Comparison of ENCODE assay signal across 8 mouse cellular contexts in genomic region chr7:82336132-82336531, GRCm38 (mm10). TPM values are rescaled to one million over a fixed set of nuclear protein-coding genes. Genes with fewer than 3 reads are reported as not detected.
DNase-seq lines count a peak whose midpoint lies in the region; ATAC-seq and TF ChIP-seq lines count a peak whose summit lies in the region.

No protein-coding gene starts in this region.

- TF ChIP-seq CTCF in lung, postnatal 0 days (IDR thresholded peaks at IDR 0.05), result no peak

- H3K9me3 ChIP-seq in lung, postnatal 0 days (ENCODE audit: low read length), result no peaks in the 10 kb centered on the region
- no peaks in the 10 kb centered on the region for H3K9me3 ChIP-seq in stomach, embryonic 14.5 days (ENCODE audit: control insufficient read depth, low read depth, low read length)

- peak overlapping the region; percentile 73 for H3K4me2 ChIP-seq in lung, postnatal 0 days (replicated peaks; ENCODE audit: low read depth, low read length)
- H3K4me2 ChIP-seq in stomach, embryonic 14.5 days (replicated peaks; ENCODE audit: low read depth, low read length), result peak overlapping the region; percentile 84

- H3K27ac ChIP-seq in lung, postnatal 0 days (ENCODE audit: low read length), result no peak overlapping the region
- H3K27ac ChIP-seq in stomach, embryonic 14.5 days (ENCODE audit: low read length), result no peak overlapping the region

- no peak for TF ChIP-seq EP300 in lung, postnatal 0 days (IDR thresholded peaks at IDR 0.05)

- intact Hi-C loops in heart, postnatal 14 days (cut with DNase I), result loop anchor here (5.0 kb wide), 2 partner anchors 41 to 166 kb away; no protein-coding TSS in a partner anchor

- peaks cover 33% of the 10 kb centered on the region for H3K27me3 ChIP-seq in lung, postnatal 0 days (replicated peaks; ENCODE audit: insufficient read depth, low read length)
- H3K27me3 ChIP-seq in stomach, embryonic 14.5 days (ENCODE audit: control insufficient read depth, insufficient read depth, low read length), result peaks cover 20% of the 10 kb centered on the region

- H3K4me3 ChIP-seq in lung, postnatal 0 days (ENCODE audit: low read depth, low read length), result peak overlapping the region; percentile 46
- H3K4me3 ChIP-seq in stomach, embryonic 14.5 days (ENCODE audit: low read depth, low read length), result peak overlapping the region; percentile 44

- 1% methylated on average over 33 of the region's 34 CpGs for WGBS in lung, postnatal 0 days
- WGBS in stomach, embryonic 14.5 days, result under 1% methylated on average over 34 of the region's 34 CpGs

- H3K4me1 ChIP-seq in lung, postnatal 0 days (ENCODE audit: insufficient read depth, low read depth, low read length), result peaks cover 6% of the 10 kb centered on the region; the same call in 1 of the 2 replicates
- 0 out of 2 replicates have a peak, but pooled peaks cover 4% of the 10 kb centered on the region for H3K4me1 ChIP-seq in stomach, embryonic 14.5 days (ENCODE audit: control insufficient read depth, insufficient read depth, low read length)

- no peak overlapping the region for H3K9ac ChIP-seq in lung, postnatal 0 days (replicated peaks; ENCODE audit: low read depth)
- no peak overlapping the region; the same call in 1 of the 2 replicates for H3K9ac ChIP-seq in stomach, embryonic 14.5 days (replicated peaks; ENCODE audit: low read depth, low read length)

- no peaks in the 10 kb centered on the region for H3K36me3 ChIP-seq in lung, postnatal 0 days (ENCODE audit: insufficient read depth, low read length)
- no peaks in the 10 kb centered on the region for H3K36me3 ChIP-seq in stomach, embryonic 14.5 days (ENCODE audit: control insufficient read depth, insufficient read depth, low read length)

- peak; percentile 48 for DNase-seq in adrenal gland, postnatal 10 days
- DNase-seq in adrenal gland, adult 8-10 months, result no peak
- peak; percentile 54 for DNase-seq in urinary bladder, postnatal 14 days (ENCODE audit: low spot score)
- DNase-seq in urinary bladder, postnatal 10 days (ENCODE audit: low spot score), result no peak
- peak; percentile 78 to 80 for DNase-seq in heart, postnatal 14 days
- peak; percentile 24 for DNase-seq in lung, postnatal 0 days (ENCODE audit: low spot score)
- DNase-seq in layer of hippocampus, adult 11-12 months (ENCODE audit: low spot score), result no peak

- no peak; the same call in 1 of the 2 replicates for ATAC-seq in lung, postnatal 0 days
- ATAC-seq in stomach, embryonic 14.5 days (ENCODE audit: insufficient number of reproducible peaks, insufficient read depth, low FRiP score, low read depth), result no peak; the same call in 1 of the 2 replicates

RNA-seq across cellular contexts. Expression of gene Adamtsl3, which starts 0.6 kb away (rescaled TPM):
- total RNA-seq in adrenal gland, postnatal 10 days (2021), result 1 to 10 TPM; 5.0 TPM
- 1 to 10 TPM in 2 of 4 experiments, under 1 TPM in 2; 0.65 to 2.1 (median 1.2) TPM for total RNA-seq in adrenal gland, adult 8-10 months (2022)
- total RNA-seq in heart, postnatal 14 days (2021), result 1 to 10 TPM; 8.4 to 9.9 TPM
- polyA plus RNA-seq in lung, postnatal 0 days (2015; fragmentation: Nextera tagmentation; extraction: Ambion mirVana), result 2.4 and 2.5 TPM in 2 replicates
- polyA plus RNA-seq in stomach, embryonic 14.5 days (2014; fragmentation: Nextera tagmentation; extraction: Ambion mirVana), result 1.1 and 1.5 TPM in 2 replicates

Comparison
In these comparisons a context has a peak if more than half of its experiments do, and no peak if none do; other contexts are left out.
1. DNase-seq: peak in adrenal gland, postnatal 10 days (single experiment), urinary bladder, postnatal 14 days (single experiment), heart, postnatal 14 days (2 of 2) and lung, postnatal 0 days (single experiment); none in adrenal gland, adult 8-10 months (single experiment), urinary bladder, postnatal 10 days (single experiment) and layer of hippocampus, adult 11-12 months (single experiment).